Mouse (Mus musculus) olfactory bulb, adult 2 months (tissue): ENCODE data around the gene Ppm1k.

Experiments used
- CTCF ChIP-seq: fragments of 200-500 bp; IDR thresholded peaks from 2 replicates; pipeline ENCODE4 v1.5.1; 2012; ENCODE audit warnings: low read depth, mild to moderate bottlenecking, low read length, moderate library complexity; ENCODE audit not compliant: insufficient read depth
- POLR2A ChIP-seq: fragments of 200-500 bp; IDR thresholded peaks from 2 replicates; pipeline ENCODE4 v1.6.1; 2012; ENCODE audit warnings: mild to moderate bottlenecking, low read depth, low read length, moderate library complexity; ENCODE audit not compliant: insufficient read depth

- TF ChIP-seq POLR2A (no peak), CTCF (no peak)
Observed at GRCm38 (mm10) chr6:57563454-57563853, 28.2 kb upstream of the Ppm1k start.
